Comparison of ENCODE assay signal across 9 mouse cellular contexts in the genomic region with DNA sequence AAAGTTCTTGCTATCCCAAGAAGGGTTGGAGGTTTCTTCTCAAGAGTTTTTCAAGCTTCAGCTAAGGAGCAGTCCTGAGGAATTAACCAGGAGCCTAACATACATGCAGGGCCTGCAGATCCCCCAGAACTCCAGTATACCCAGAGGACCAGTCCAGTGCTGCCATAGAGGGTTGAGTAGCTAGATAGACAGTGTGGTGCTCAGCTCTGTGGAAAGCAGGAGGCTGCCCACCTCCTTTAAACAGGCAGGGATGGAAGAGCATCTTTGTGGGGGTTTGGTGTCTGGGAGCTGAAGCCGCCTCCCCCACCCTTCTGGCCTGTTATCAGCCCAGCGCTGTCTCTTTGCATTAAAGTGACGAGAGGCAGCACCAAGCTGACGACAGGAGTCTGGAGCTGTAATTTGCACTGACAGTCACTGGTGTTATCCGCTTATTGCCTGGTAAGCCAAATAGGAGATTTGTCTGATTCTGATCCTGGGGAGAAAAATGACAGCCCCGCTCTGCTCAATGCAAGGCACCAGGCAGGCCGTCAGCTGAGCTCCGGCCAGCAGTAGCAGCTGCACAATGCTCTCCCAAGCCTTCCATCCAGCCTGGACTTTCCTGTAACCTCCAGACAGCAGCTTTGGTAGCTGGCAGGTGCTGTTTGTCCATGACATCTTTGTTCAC. TPM values are rescaled to one million over a fixed set of nuclear protein-coding genes. Genes with fewer than 3 reads are reported as not detected.
DNase-seq lines count a peak whose midpoint lies in the region; ATAC-seq lines count a peak whose summit lies in the region.
"Had no signal": no experiment of that assay in that cellular context is flagged by ENCODE, and none has a peak within 500 bp of the region (broad histone marks: within the 10 kb centered on the region; RNA-seq: fewer than 3 reads in every experiment).

No protein-coding gene starts in this region.

- H3K9me3 ChIP-seq in neural tube, embryonic 13.5 days: no peaks in the 10 kb centered on the region

- no peaks in the 10 kb centered on the region for H3K36me3 ChIP-seq in neural tube, embryonic 13.5 days

- peak; percentile 62 for ATAC-seq in frontal cortex, adult (ENCODE audit: low TSS enrichment)
- ATAC-seq in neural tube, embryonic 13.5 days (ENCODE audit: low read depth): no peak

- no peaks in the 10 kb centered on the region for H3K27me3 ChIP-seq in neural tube, embryonic 13.5 days

- WGBS in neural tube, embryonic 13.5 days: 72% methylated on average over 8 of the region's 8 CpGs

- DNase-seq in frontal cortex, postnatal 25 days (ENCODE audit: low spot score in 2 of 2): no peak
- DNase-seq in neural tube, embryonic 10.5 days (ENCODE audit: extremely low spot score, low spot score): no peak
- peak; percentile 82 for DNase-seq in left cerebral cortex, postnatal 4 days
- DNase-seq in testis, postnatal 14 days (ENCODE audit: low spot score): no peak
- no peak for DNase-seq in thymus, postnatal 14 days
- DNase-seq in natural killer cell, adult 2 months (ENCODE audit: low spot score in 2 of 2): no peak
- DNase-seq: kidney, adult 18-20 months had no signal

- peaks cover 8% of the 10 kb centered on the region; the same call in 1 of the 2 replicates for H3K4me1 ChIP-seq in neural tube, embryonic 13.5 days (replicated peaks)

- no peak overlapping the region for H3K4me2 ChIP-seq in neural tube, embryonic 13.5 days

- intact Hi-C loops in left cerebral cortex, postnatal 4 days (cut with DNase I): no loop called here

- H3K27ac ChIP-seq in neural tube, embryonic 13.5 days (replicated peaks): no peak overlapping the region

- H3K4me3 ChIP-seq in neural tube, embryonic 13.5 days: no peak overlapping the region

- 0 out of 2 replicates have a peak overlapping the region, but pooled peaks have one; percentile 17 for H3K9ac ChIP-seq in neural tube, embryonic 13.5 days

RNA-seq across cellular contexts. Expression of a gene that starts 51.2 kb away (rescaled TPM):
- polyA plus RNA-seq in neural tube, embryonic 13.5 days (2015; fragmentation: Nextera tagmentation; extraction: Ambion mirVana): 22.1 and 25.1 TPM in 2 replicates
- 10 to 100 TPM; 31.5 to 35.8 TPM for total RNA-seq in left cerebral cortex, postnatal 4 days (2021)
